Mouse (Mus musculus) inflammation-experienced regulatory T-cells, adult 6 months (primary cell): ENCODE results near the gene 2900011O08Rik. TPM values are rescaled to one million over a fixed set of nuclear protein-coding genes. Genes with fewer than 3 reads are reported as not detected.
"Not testable (repeated sequence)": the region's sequence is repeated elsewhere in the genome, so short reads cannot be mapped to it uniquely, and the experiment has no call there.

Experiments used
- ATAC-seq: one replicate; pipeline ENCODE4 v1.8.0; 2017
- polyA plus RNA-seq, 3 experiments: library from polyadenylated mRNA; unstranded; fragments of 100-300 nt; shearing (Covaris generic); gene quantifications; one replicate each; pipeline ENCODE4 v1.2.1; 2017

Gene 2900011O08Rik
- polyA plus RNA-seq, 3 experiments from 2014 or later, result 0.23 to 1.2 TPM; not detected in 1

- no peak for ATAC-seq
These were observed 18.9 kb downstream of the 2900011O08Rik start for GRCm38 (mm10) chr16:14005266-14005665.

GRCm38 (mm10) chr16:14008081-14008480 lies 21.7 kb downstream of the 2900011O08Rik start:
- no peak for ATAC-seq

GRCm38 (mm10) chr16:14008708-14009107 lies 22.3 kb downstream of the 2900011O08Rik start:
- ATAC-seq, result no peak

DNA sequence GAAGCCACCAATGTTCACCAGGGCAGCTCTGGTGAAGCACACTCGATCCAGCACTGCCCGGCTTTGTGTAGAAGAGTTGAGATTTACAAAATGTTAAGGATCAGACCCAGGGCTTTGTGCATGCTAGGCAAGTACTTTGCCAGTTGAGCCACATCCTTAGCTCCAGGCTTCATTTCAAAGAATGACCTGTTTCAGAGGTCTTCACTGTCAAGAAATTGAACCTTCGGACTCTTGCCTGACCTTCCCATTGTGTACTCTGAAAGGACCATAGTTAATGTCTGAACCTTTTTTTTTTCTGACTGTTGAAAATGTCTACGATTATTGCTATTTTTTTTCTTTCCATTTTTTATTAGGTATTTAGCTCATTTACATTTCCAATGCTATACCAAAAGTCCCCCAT lies 23.6 kb downstream of the 2900011O08Rik start:
- ATAC-seq, result no peak

- no peak for ATAC-seq
These were observed 30.9 kb downstream of the 2900011O08Rik start for GRCm38 (mm10) chr16:14017306-14017705.

GRCm38 (mm10) chr16:14021166-14021822 lies 34.9 kb downstream of the 2900011O08Rik start:
- no peak for ATAC-seq

GRCm38 (mm10) chr16:14025091-14025990 lies 38.9 kb downstream of the 2900011O08Rik start:
- ATAC-seq, result no peak

- ATAC-seq, result no peak
These were observed 42.7 kb downstream of the 2900011O08Rik start for GRCm38 (mm10) chr16:14029072-14029471.

DNA sequence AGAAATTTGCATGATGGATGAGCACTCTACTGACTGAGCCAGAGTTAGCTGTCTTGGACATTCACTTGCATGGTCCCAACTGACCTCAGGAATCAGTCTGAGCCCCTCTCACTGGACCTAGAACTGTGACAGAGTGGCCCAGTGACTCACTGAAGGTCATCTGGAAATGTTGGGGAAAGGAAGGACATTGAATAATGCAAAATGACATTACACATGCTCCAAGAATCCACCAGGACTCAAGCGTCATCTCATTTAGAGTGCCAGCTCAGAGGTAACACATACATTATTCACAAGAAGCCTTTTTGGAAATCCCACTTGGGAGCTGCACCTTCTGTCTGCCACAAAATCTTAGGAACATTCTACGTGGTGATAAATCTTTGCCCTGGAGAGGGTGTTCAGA lies 43.4 kb downstream of the 2900011O08Rik start:
- ATAC-seq, result no peak

GRCm38 (mm10) chr16:14030650-14031049 lies 44.2 kb downstream of the 2900011O08Rik start:
- no peak for ATAC-seq

DNA sequence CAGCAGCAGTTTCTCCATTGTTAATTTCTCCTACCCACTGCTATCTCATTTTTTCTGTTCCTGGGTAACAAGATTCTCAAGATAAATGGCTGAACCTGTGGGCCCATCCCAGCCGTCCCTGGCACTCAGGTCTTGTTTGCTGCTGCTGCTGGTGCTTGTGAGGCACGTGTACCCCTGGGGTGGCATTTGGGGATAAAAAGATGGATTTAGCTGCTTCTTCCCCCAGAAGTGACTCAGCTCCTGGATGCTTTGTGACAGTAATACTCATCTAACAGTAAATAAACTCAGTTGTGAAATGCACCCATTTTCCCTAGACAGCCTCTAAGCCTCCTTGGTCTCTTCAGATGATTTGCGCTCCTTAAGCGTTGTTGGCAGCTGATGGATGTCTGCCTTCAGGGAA lies 46.7 kb downstream of the 2900011O08Rik start:
- ATAC-seq, result no peak

DNA sequence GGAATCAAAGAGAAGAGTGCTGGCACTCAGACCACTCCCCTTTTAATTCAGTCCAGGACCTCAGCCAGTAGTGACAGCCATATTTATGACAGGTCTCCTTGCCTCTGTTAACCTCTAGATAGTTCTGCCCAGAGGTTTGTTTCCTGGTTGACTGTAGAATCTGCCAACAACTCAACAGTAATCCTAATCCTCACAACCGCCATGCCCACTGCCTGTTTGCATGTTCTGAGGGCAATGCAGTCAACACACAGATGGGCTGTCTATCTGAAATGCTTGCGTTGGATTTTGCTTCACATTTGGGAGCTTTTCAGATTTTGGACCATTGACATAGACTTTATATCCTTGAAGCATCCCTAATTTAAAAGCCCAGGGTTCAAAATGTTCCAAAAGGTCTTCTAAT lies 56.0 kb downstream of the 2900011O08Rik start:
- ATAC-seq, result no peak

GRCm38 (mm10) chr16:14044695-14045094 lies 58.3 kb downstream of the 2900011O08Rik start:
- ATAC-seq, result no peak

DNA sequence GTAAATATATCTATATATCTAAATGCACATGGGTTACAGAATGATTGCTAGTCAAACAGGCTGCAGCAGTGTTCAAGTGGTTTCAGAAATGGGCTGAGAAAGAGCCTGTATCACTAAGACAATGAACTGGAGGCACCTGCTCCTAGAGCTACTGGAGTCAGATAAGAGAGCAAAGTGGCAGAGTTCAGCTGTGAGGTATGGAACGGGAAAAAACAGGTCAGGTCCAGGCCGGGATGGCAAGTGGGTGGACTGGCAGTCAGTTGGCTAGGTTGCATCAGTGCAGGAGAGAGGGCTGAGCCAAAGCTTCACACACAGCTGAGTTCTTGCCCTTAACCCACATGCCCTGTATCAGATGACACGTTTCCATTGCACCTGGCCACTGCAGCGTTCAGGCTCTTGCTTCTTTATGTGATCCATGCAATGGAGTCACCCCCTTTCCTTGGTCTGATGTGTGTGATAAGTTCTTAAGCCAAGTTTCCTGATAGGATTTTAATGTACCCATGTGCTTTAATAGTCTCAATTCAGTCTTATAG lies 59.9 kb downstream of the 2900011O08Rik start:
- no peak for ATAC-seq

- ATAC-seq, result no peak
These were observed 65.8 kb downstream of the 2900011O08Rik start for GRCm38 (mm10) chr16:14052221-14052620.

DNA sequence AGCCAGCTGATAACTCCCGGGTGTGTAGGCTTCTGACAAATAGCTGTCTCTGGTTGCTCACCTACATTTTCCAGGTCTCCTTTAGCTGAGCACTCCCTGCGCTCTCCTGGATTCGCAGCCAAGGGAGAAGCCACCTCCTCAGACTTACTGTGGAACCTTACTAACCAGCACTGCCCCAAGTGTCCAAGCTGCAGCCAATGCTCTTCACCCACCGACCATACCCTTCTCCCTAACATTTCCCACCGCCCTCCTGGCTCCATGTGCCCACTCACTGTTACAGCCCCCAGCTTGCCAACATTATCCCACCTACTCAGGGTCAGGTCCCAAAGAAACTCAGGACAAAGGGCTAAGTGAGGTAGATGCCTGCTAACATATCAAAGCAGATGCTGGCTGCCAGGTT lies 66.7 kb downstream of the 2900011O08Rik start:
- ATAC-seq, result no peak

DNA sequence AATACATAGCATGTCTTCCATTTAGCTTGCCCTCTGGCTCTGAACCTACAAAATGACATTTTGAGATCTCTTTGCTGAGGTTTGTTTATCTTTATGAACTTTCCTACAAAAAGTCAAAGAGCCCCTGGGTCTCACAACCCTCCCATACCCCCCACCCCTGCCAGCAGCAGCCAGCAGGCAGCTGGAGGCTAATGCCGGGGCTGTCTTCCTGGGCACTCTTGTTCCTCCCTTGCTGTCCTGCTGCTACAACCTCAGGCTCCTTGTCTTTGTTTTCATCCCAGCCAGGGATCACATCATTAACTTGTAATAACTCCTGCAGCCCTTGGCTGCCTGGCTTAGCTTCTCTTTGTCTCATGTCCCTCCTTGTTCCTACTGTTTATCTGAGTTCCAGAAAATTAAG lies 68.9 kb downstream of the 2900011O08Rik start:
- no peak for ATAC-seq

DNA sequence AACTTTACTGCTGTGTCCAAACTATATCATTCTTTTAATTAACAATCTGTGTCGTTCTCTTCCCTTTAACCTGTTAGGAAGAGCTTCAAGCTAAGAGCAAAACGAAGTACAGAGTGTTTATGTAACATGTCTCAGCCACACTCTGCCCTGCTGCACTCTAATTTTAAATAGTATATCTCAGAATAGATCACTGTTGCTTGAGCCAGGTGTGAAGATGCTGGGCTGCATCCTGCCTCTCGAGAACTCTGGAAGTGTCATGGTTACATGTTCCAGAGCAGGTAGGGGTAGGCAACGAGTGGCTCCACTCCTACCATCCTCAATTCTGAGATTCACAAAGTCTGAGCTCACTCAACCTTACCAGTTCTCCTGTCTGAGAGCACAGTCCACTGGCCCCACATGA lies 70.3 kb downstream of the 2900011O08Rik start:
- no peak for ATAC-seq

- ATAC-seq, result no peak
These were observed 72.1 kb downstream of the 2900011O08Rik start for GRCm38 (mm10) chr16:14058541-14058940.

GRCm38 (mm10) chr16:14059118-14059854 lies 72.9 kb downstream of the 2900011O08Rik start:
- no peak for ATAC-seq

DNA sequence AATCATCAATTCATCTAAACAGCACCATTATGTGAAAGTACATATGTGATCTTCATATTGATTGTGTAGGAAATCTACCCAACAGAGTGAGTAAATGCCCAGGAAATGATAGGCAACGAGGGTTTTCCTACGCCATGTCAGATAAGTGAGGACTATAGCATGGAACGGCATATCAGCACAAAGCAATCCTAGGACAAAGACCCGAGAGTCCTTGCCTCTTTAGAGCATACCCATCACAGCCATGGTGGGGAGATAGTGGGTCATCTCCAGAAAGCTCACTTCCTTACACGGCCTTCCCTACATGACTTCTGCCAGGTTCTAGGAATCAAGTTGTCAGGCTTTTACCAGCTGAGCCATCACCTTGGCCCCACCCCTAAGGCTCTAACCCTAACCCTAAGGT lies 73.5 kb downstream of the 2900011O08Rik start:
- no peak for ATAC-seq

DNA sequence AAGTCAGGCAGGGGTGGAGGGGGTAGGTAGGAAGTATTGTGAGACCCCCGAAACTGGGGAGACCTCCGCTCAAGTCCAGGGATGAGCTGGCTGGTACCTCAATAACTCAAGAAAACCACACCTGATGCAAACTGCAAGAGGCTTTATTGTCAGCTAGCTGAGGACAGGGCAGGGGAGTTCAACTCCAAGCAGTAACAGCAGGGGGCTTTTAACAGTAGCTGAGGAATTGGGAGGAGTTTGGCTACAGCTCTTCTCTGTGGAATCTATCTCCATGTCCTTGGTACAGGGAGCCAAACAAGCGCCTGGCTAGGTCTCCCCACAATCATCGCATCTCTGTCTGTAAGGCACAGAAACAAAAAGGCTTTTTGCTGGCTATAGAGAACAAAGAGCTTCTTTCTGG lies 80.2 kb downstream of the 2900011O08Rik start:
- not testable (repeated sequence) for ATAC-seq

DNA sequence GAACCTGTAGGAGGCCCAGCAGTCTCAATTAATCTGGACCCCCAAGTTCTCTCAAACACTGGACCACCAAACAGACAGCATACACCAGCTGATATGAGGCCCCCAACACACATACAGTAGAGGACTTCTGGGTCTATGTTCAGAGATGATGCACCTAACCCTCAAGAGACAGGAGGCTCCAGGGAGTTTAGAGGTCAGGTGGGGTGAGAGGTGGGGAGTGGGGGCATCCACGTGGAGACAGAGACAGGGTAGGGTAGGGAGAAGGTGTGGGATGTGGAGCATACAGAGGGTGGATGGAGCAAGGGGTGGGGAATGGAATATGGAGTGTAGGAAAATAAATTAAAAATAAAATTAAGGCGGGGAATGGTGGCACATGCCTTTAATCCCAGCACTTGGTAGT lies 82.3 kb downstream of the 2900011O08Rik start:
- ATAC-seq, result not testable (repeated sequence)
